Mouse (Mus musculus): ENCODE measurements around the gene Ptk7.

- no peak for TF ChIP-seq CTCF (conservative IDR thresholded peaks at IDR 0.05 in 1 of 2, IDR thresholded peaks at IDR 0.05 in 1 of 2; ENCODE audit: low read depth in 2 of 2, low read length in 2 of 2)
- TF ChIP-seq MAX (IDR thresholded peaks at IDR 0.05; ENCODE audit: low read length), result no peak
- TF ChIP-seq EP300 (IDR thresholded peaks at IDR 0.05; ENCODE audit: low read length), result no peak
- no peak for TF ChIP-seq MAFK (IDR thresholded peaks at IDR 0.05; ENCODE audit: insufficient replicate concordance, low read length)
- TF ChIP-seq POLR2A (IDR thresholded peaks at IDR 0.05; ENCODE audit: low read depth, low read length), result no peak
These were observed 20.5 kb upstream of the Ptk7 start for GRCm38 (mm10) chr17:46649811-46650210.
